Mouse (Mus musculus) myocyte (in vitro differentiated cells): ENCODE data around the gene Gm16181. TPM values are rescaled to one million over a fixed set of nuclear protein-coding genes. Genes with fewer than 3 reads are reported as not detected.

Experiments used
- H3K27me3 ChIP-seq: one replicate; pipeline ENCODE4 v1.6.1; 2011; ENCODE audit not compliant: control insufficient read depth, insufficient read depth, insufficient read length
- H3K36me3 ChIP-seq: one replicate; pipeline ENCODE4 v1.6.1; 2011; ENCODE audit not compliant: control insufficient read depth, insufficient read depth
- H3K4me2 ChIP-seq: one replicate; pipeline ENCODE4 v1.6.1; 2011; ENCODE audit warnings: low read depth, control low read depth
- H3K4me3 ChIP-seq: one replicate; pipeline ENCODE4 v1.5.1; 2011; ENCODE audit warnings: mild to moderate bottlenecking, control low read depth, moderate library complexity
- H3K79me2 ChIP-seq: one replicate; pipeline ENCODE4 v1.6.1; 2011; ENCODE audit not compliant: control insufficient read depth, insufficient read depth
- H3ac ChIP-seq: one replicate; pipeline ENCODE4 v1.6.1; 2011; ENCODE audit not compliant: control insufficient read depth, insufficient read length
- CEBPB ChIP-seq: IDR thresholded peaks from 2 replicates; pipeline ENCODE4 v1.6.1; 2011; ENCODE audit warnings: mild to moderate bottlenecking, moderate library complexity; ENCODE audit not compliant: poor library complexity, insufficient read depth, severe bottlenecking
- E2F4 ChIP-seq: IDR thresholded peaks from one replicate; pipeline ENCODE4 v1.6.1; 2011; ENCODE audit warnings: mild to moderate bottlenecking, control low read depth, moderate library complexity; ENCODE audit not compliant: insufficient read depth
- MAX ChIP-seq: IDR thresholded peaks from one replicate; pipeline ENCODE4 v1.6.1; 2011; ENCODE audit warnings: low read depth, mild to moderate bottlenecking, control low read depth
- MYOD1 ChIP-seq, 3 experiments: IDR thresholded peaks; one replicate each; pipeline ENCODE4 v1.6.1; 2011; ENCODE audit warnings: control low read depth in 2 of 3, low read depth in 2 of 3, mild to moderate bottlenecking in 2 of 3, moderate library complexity in 1 of 3; ENCODE audit not compliant: insufficient read length in 2 of 3, control insufficient read depth in 1 of 3
- MYOG ChIP-seq, 3 experiments: IDR thresholded peaks; one replicate each; pipeline ENCODE4 v1.6.1; 2011; ENCODE audit warnings: control low read depth in 2 of 3, low read depth in 2 of 3, mild to moderate bottlenecking in 2 of 3; ENCODE audit not compliant: insufficient read length in 2 of 3, control insufficient read depth in 1 of 3, insufficient read depth in 1 of 3
- POLR2A ChIP-seq: IDR thresholded peaks from one replicate; pipeline ENCODE4 v1.6.1; 2011; ENCODE audit warnings: low read depth, mild to moderate bottlenecking, control low read depth, moderate library complexity; ENCODE audit not compliant: insufficient read length
- POLR2AphosphoS2 ChIP-seq: IDR thresholded peaks from one replicate; pipeline ENCODE4 v1.6.1; 2011; ENCODE audit warnings: low read depth, control low read depth; ENCODE audit not compliant: insufficient read length
- REST ChIP-seq: IDR thresholded peaks from one replicate; pipeline ENCODE4 v1.6.1; 2011; ENCODE audit warnings: mild to moderate bottlenecking, control low read depth, moderate library complexity; ENCODE audit not compliant: insufficient read depth, insufficient read length
- SRF ChIP-seq: IDR thresholded peaks from one replicate; pipeline ENCODE4 v1.6.1; 2011; ENCODE audit warnings: low read depth; ENCODE audit not compliant: control insufficient read depth, insufficient read length
- TCF12 ChIP-seq: IDR thresholded peaks from one replicate; pipeline ENCODE4 v1.6.1; 2011; ENCODE audit warnings: mild to moderate bottlenecking, control low read depth; ENCODE audit not compliant: poor library complexity, insufficient read depth, severe bottlenecking
- TCF3 ChIP-seq: IDR thresholded peaks from one replicate; pipeline ENCODE4 v1.6.1; 2011; ENCODE audit warnings: low read depth, control low read depth; ENCODE audit not compliant: insufficient read length
- USF1 ChIP-seq: IDR thresholded peaks from one replicate; pipeline ENCODE4 v1.6.1; 2011; ENCODE audit warnings: low read depth, mild to moderate bottlenecking, control low read depth, moderate library complexity
- polyA plus RNA-seq: library from polyadenylated mRNA; unstranded; fragments of >200 nt; fragmentation: generic; extraction: Trizol; gene quantifications from one replicate; pipeline ENCODE4 v1.2.1, GENCODE M21; 2012; ENCODE audit warnings: missing spikeins

The Gm16181 gene
- polyA plus RNA-seq, 1 experiment: 0.18 TPM

DNA sequence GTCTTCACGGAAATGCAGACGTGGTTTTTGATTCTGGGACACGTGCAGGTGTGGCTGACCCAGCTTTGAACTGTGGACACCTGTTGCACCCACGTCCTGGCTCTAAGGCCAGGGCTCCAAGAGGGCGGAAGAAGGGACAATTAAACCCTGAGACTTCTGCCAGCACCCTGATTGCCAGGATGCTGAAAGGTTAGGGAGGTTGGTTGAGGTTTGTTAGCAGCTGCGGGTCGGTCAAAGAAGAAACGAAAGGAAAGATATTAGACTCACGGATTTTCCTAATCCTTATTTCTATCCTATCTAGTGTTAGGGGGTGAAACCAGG lies 24.4 kb upstream of the Gm16181 start:
- H3K27me3 ChIP-seq: no peaks in the 10 kb centered on the region
- no peaks in the 10 kb centered on the region for H3K79me2 ChIP-seq
- no peaks in the 10 kb centered on the region for H3K36me3 ChIP-seq
- peak in 1 of 3 experiments; percentile 19 for TF ChIP-seq MYOG (IDR thresholded peaks at IDR 0.05; ENCODE audit: control insufficient read depth in 1 of 3, insufficient read depth in 1 of 3, insufficient read length in 2 of 3, low read depth in 2 of 3)
- no peak for TF ChIP-seq POLR2A
- peak in 2 of 3 experiments; percentile 34 to 48 for TF ChIP-seq MYOD1 (IDR thresholded peaks at IDR 0.05; ENCODE audit: control insufficient read depth in 1 of 3, insufficient read length in 2 of 3, low read depth in 2 of 3)
- peak overlapping the region; percentile 87 for H3K4me2 ChIP-seq
- peak overlapping the region; percentile 16 for H3K4me3 ChIP-seq
- peak overlapping the region; percentile 45 for H3ac ChIP-seq

DNA sequence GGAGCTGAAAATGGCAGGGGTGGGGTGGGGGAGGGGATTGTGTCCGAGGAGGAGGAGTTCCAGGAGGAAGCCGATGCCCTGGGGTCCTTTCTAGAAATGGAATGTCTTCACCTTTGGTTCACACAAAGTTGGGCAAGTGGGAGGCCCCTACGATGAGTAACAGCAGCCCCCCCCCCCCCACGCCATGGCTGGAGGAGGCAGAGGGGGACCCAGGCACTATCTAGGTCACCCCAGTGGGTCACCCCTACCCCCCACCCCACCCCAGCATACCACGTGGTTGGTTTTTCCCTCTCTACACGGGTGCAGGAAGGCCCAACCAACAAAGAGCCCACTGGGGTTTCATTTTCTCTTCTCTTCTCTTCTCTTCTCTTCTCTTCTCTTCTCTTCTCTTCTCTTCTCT lies 23.5 kb upstream of the Gm16181 start:
- Histone ChIP-seq H3K36me3 (no peaks in the 10 kb centered on the region), H3K27me3 (no peaks in the 10 kb centered on the region), H3K4me2 (no peak overlapping the region), H3ac (no peak overlapping the region), H3K4me3 (no peak overlapping the region), H3K79me2 (no peaks in the 10 kb centered on the region)
- TF ChIP-seq TCF12 (no peak), MAX (no peak), MYOD1 (IDR thresholded peaks at IDR 0.05; ENCODE audit: control insufficient read depth in 1 of 3, insufficient read length in 2 of 3, low read depth in 2 of 3) (no peak), CEBPB (no peak), POLR2A (no peak), MYOG (IDR thresholded peaks at IDR 0.05; ENCODE audit: control insufficient read depth in 1 of 3, insufficient read depth in 1 of 3, insufficient read length in 2 of 3, low read depth in 2 of 3) (no peak), TCF3 (no peak)

DNA sequence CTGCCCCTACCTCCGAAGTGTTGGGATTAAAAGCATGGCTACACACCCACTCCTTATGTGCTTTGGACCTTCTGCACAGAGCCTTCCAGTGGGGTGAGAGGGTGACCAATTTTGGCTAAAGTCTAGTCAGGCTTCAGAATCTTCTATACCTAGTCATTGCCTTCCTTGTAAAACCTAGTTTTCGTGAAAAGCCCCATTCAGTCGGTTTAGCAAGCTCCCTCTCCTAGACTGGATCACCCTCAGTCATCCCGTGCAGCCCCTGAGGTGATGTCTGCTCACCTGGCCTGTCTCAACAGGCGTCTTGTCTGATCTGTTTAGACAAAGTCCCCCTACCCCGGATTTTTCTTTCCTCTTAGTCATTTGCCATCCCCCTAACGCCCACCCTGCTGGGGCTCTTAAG lies 22.6 kb upstream of the Gm16181 start:
- no peak overlapping the region for H3K4me3 ChIP-seq
- H3K36me3 ChIP-seq: no peaks in the 10 kb centered on the region
- no peaks in the 10 kb centered on the region for H3K79me2 ChIP-seq
- H3K27me3 ChIP-seq: no peaks in the 10 kb centered on the region
- H3K4me2 ChIP-seq: no peak overlapping the region
- H3ac ChIP-seq: no peak overlapping the region
- TF ChIP-seq SRF (no peak), USF1 (no peak), E2F4 (no peak), CEBPB (no peak), POLR2A (no peak), POLR2AphosphoS2 (no peak), MYOG (IDR thresholded peaks at IDR 0.05; ENCODE audit: control insufficient read depth in 1 of 3, insufficient read depth in 1 of 3, insufficient read length in 2 of 3, low read depth in 2 of 3) (no peak), REST (no peak), MYOD1 (IDR thresholded peaks at IDR 0.05; ENCODE audit: control insufficient read depth in 1 of 3, insufficient read length in 2 of 3, low read depth in 2 of 3) (no peak), TCF3 (no peak), MAX (no peak), TCF12 (no peak)

DNA sequence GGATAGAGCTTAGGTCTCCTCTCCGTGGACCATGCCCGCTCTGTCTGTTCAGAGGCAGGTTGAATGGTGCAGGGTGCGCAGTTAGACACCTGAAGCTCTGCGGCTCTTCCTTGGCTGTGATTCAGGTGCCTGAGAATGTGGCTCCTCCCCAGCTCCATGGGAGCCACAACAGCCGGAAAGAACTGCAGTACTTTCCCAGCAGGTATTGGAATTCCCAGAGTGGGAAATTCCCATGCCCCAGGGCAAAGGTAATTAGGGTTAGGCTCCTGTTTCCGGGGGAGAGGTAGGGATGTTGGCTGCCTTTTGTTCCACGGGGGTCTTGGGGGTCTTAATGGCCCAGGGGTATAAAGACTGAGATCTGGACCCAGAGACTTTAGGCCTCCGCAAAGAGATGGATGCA lies 21.7 kb upstream of the Gm16181 start:
- Histone ChIP-seq H3K79me2 (no peaks in the 10 kb centered on the region), H3K36me3 (no peaks in the 10 kb centered on the region), H3ac (no peak overlapping the region), H3K27me3 (no peaks in the 10 kb centered on the region), H3K4me3 (no peak overlapping the region), H3K4me2 (no peak overlapping the region)
- TF ChIP-seq TCF12 (no peak), TCF3 (no peak), SRF (no peak), CEBPB (no peak), POLR2AphosphoS2 (no peak), MYOD1 (IDR thresholded peaks at IDR 0.05; ENCODE audit: control insufficient read depth in 1 of 3, insufficient read length in 2 of 3, low read depth in 2 of 3) (no peak), REST (no peak), E2F4 (no peak), MAX (no peak), USF1 (no peak), MYOG (IDR thresholded peaks at IDR 0.05; ENCODE audit: control insufficient read depth in 1 of 3, insufficient read depth in 1 of 3, insufficient read length in 2 of 3, low read depth in 2 of 3) (no peak), POLR2A (no peak)

- Histone ChIP-seq H3K79me2 (no peaks in the 10 kb centered on the region), H3ac (no peak overlapping the region), H3K36me3 (no peaks in the 10 kb centered on the region), H3K4me2 (no peak overlapping the region), H3K4me3 (no peak overlapping the region), H3K27me3 (no peaks in the 10 kb centered on the region)
- TF ChIP-seq MAX (no peak), MYOG (IDR thresholded peaks at IDR 0.05; ENCODE audit: control insufficient read depth in 1 of 3, insufficient read depth in 1 of 3, insufficient read length in 2 of 3, low read depth in 2 of 3) (peak in 1 of 3 experiments; percentile 50), CEBPB (no peak), MYOD1 (IDR thresholded peaks at IDR 0.05; ENCODE audit: control insufficient read depth in 1 of 3, insufficient read length in 2 of 3, low read depth in 2 of 3) (peak in 1 of 3 experiments; percentile 63), SRF (no peak), POLR2AphosphoS2 (no peak)
These were observed 20.2 kb upstream of the Gm16181 start for GRCm38 (mm10) chr17:35200398-35200797.
